Mouse (Mus musculus): ENCODE data around the gene Brinp2. TPM values are rescaled to one million over a fixed set of nuclear protein-coding genes. Genes with fewer than 3 reads are reported as not detected.

The Brinp2 gene
- polyA plus RNA-seq, 1 experiment from 2014 or later, result 2.7 TPM

DNA sequence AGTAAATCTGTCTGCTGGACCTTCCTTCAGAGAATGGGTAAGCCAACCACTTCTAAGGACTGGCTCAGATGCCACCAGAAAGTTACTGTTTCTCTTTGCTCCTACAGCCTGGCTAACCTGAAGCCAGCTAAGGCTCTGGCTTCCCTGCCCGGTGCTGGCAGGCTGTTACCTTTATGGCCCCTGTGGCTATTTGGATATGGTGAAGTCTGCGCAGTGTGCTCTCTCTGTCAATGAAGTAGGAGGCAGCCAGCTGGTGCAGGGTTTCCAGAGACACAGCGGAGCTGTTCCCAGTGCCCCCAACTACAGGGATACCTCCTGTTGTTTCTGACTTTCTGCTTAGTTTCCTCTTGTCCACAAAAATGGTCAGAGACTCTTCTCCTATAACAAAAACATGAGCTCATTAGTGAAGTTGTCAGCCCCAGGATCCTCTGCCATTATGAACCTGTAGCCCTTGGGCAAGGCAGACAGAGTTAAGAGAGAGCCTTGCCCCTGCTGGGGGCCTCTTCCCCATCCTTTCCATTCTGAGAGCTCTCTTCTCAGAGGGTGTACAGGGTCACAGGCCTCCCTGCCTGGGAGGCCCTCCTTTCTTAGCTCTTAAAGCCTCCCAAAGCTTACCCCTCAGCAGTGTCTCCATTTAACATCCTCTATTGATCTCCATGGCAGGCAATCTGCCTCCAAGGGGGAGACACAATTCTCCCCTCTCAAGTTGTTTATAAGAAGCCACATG, 89.7 kb downstream of the Brinp2 start:
- WGBS, result 53% methylated on average over 3 of the region's 3 CpGs
- Histone ChIP-seq H3K9ac (ENCODE audit: low read depth, low read length) (no peak overlapping the region), H3K4me2 (replicated peaks; ENCODE audit: low read depth, low read length) (no peak overlapping the region), H3K9me3 (ENCODE audit: control insufficient read depth, low read length) (no peaks in the 10 kb centered on the region), H3K4me3 (ENCODE audit: low read depth, low read length) (no peak overlapping the region), H3K4me1 (replicated peaks; ENCODE audit: control insufficient read depth, insufficient read depth, low read length) (peaks cover 4% of the 10 kb centered on the region; the same call in 1 of the 2 replicates), H3K27ac (ENCODE audit: low read depth, low read length) (peak overlapping the region; percentile 40), H3K36me3 (ENCODE audit: control insufficient read depth, insufficient read depth, low read length) (no peaks in the 10 kb centered on the region), H3K27me3 (ENCODE audit: control insufficient read depth, insufficient read depth, low read length) (no peaks in the 10 kb centered on the region)
- ATAC-seq (ENCODE audit: low FRiP score) (peak; percentile 87), DNase-seq (ENCODE audit: low spot score) (peak; percentile 21)

DNA sequence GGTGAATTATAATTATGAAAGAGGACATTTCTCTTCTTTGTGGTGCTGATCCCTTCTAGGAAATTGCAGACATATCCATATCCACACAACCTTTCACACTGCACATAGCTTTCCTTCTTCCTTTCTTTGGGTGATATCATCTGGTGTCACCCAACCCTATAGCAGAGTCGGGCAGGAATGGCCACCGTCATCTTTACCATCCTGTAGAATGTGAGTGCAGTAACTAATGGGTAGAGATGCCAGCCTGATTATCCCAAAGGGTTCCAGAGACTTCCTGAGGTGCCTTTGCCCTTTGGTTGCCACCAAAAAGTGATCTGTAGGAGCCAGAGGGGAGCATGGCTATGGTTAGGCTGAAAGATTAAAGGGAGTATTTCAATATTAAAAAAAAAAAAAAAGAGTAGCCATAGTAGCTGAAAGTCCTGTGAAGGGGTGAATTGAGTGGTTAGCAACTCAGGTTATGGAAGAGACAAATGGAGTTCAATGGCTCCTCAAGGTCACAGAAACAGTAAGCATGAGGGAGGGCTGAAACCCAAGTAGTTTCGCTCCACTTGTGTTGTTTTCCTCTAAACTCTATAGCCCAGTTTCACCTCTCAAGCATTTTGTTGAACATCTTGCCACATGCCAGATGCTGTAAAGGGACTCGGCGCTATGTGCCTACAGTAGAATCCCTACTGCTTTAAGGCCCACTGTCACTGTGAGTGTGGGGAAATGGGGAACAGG, 96.5 kb downstream of the Brinp2 start:
- DNase-seq (ENCODE audit: low spot score) (no peak), ATAC-seq (ENCODE audit: low FRiP score) (no peak)
- 92% methylated on average over 5 of the region's 5 CpGs for WGBS
- H3K27ac ChIP-seq (ENCODE audit: low read depth, low read length), result no peak overlapping the region
- H3K4me1 ChIP-seq (replicated peaks; ENCODE audit: control insufficient read depth, insufficient read depth, low read length), result no peaks in the 10 kb centered on the region
- no peaks in the 10 kb centered on the region for H3K9me3 ChIP-seq (ENCODE audit: control insufficient read depth, low read length)
- no peak overlapping the region for H3K4me2 ChIP-seq (replicated peaks; ENCODE audit: low read depth, low read length)
- no peak overlapping the region for H3K9ac ChIP-seq (ENCODE audit: low read depth, low read length)
- H3K4me3 ChIP-seq (ENCODE audit: low read depth, low read length), result no peak overlapping the region
- H3K36me3 ChIP-seq (ENCODE audit: control insufficient read depth, insufficient read depth, low read length), result no peaks in the 10 kb centered on the region
- no peaks in the 10 kb centered on the region for H3K27me3 ChIP-seq (ENCODE audit: control insufficient read depth, insufficient read depth, low read length)

DNA sequence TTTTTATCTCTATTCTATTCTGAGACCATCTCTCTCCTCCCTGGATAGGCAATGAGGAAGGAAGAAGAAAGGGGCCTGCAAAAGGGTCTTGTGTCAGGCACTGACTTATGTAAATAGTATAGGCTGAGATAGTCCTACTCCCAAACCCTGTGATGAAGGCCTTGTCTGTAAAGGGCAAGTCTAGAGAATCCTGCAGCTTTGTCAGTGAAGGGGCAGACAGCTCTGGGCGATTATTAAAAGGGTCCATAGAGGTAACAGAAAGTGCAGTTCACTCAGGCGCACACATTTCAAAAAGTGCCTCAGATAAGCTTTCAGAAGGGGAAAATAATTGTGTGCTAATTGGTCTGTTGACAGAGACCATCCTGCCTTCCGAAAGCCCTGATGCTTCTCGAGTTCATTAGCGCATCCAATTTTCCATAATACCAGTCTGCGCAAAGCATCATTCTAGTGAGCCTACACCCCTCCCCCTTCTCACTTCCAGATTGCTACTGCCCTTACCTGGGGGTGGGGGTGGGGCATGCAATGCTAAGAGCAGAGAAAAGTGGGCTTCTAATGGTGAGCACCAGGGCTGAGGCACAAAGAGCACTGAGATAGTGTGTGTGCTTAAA, 97.3 kb downstream of the Brinp2 start:
- Histone ChIP-seq H3K27me3 (ENCODE audit: control insufficient read depth, insufficient read depth, low read length) (no peaks in the 10 kb centered on the region), H3K4me1 (replicated peaks; ENCODE audit: control insufficient read depth, insufficient read depth, low read length) (no peaks in the 10 kb centered on the region), H3K4me3 (ENCODE audit: low read depth, low read length) (no peak overlapping the region), H3K36me3 (ENCODE audit: control insufficient read depth, insufficient read depth, low read length) (no peaks in the 10 kb centered on the region), H3K9ac (ENCODE audit: low read depth, low read length) (no peak overlapping the region), H3K27ac (ENCODE audit: low read depth, low read length) (no peak overlapping the region), H3K4me2 (replicated peaks; ENCODE audit: low read depth, low read length) (no peak overlapping the region), H3K9me3 (ENCODE audit: control insufficient read depth, low read length) (no peaks in the 10 kb centered on the region)
- no peak for DNase-seq (ENCODE audit: low spot score)
- 83% methylated on average over 6 of the region's 6 CpGs for WGBS
- no peak for ATAC-seq (ENCODE audit: low FRiP score)

DNA sequence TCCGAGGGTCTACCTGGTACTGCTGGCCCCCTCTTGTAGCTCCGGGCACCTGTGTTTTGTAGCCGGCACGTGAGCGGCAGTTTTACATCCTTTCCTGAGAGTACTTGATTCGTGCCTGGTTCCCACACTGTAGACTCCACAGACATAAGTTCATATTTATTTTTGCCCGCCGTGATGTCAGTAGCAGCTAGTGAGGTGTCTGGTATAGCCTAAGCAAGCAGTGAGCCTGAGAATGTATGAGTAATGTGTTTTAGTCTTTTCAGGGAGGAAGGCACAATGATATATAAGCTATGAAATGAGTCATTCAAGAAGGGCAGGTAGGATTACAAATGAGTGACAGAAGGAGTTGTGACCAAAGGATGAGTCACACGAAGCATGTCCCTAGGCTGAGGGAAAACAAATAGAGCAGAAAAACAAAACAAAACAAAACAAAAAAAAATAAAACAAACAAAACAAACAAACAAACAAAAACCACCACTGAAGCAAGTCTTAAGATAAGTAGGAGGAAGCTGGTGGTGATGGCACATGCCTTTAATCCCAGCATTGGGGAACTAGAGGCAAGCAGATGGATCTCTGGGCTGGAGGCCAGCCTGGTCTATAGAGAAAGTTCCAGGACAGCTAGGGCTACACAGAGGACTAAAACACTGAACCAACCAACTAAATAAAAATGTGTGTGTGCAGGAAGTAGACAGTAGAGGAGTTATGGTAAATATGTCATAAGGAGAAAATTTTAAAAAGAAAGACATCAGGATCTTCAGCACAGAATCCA, 100.0 kb downstream of the Brinp2 start:
- no peak for DNase-seq (ENCODE audit: low spot score)
- H3K27me3 ChIP-seq (ENCODE audit: control insufficient read depth, insufficient read depth, low read length), result no peaks in the 10 kb centered on the region
- H3K4me2 ChIP-seq (replicated peaks; ENCODE audit: low read depth, low read length), result no peak overlapping the region
- no peak for ATAC-seq (ENCODE audit: low FRiP score)
- no peak overlapping the region for H3K27ac ChIP-seq (ENCODE audit: low read depth, low read length)
- H3K36me3 ChIP-seq (ENCODE audit: control insufficient read depth, insufficient read depth, low read length), result no peaks in the 10 kb centered on the region
- 90% methylated on average over 9 of the region's 9 CpGs for WGBS
- H3K4me3 ChIP-seq (ENCODE audit: low read depth, low read length), result no peak overlapping the region
- no peaks in the 10 kb centered on the region for H3K4me1 ChIP-seq (replicated peaks; ENCODE audit: control insufficient read depth, insufficient read depth, low read length)
- no peaks in the 10 kb centered on the region for H3K9me3 ChIP-seq (ENCODE audit: control insufficient read depth, low read length)
- no peak overlapping the region for H3K9ac ChIP-seq (ENCODE audit: low read depth, low read length)

DNA sequence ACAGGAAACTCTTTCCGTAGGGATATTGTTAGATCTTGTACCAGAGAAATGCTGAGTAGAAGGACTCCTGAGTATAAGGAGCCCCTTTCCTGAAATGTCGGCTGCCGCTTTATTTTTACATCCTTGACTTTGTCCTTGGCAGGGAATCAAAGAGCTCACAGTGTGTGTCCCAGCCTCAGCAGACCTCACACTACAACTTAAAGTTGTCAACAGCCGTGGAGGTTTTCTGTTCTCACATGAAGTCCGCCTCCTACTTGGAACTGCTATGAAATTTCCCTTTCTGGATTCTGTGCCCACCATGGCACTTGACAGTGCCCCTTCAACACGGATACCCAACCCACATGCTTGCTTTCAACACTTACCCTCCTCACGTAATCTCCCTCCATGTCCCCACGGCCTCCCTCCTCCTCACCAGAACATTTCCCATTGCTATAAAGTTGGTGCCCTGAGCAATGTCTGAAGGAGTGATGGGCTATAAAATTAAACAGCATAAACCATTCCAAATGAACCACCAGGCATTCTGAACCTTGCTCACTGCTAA, 103.4 kb downstream of the Brinp2 start:
- ATAC-seq (ENCODE audit: low FRiP score), result no peak
- H3K9ac ChIP-seq (ENCODE audit: low read depth, low read length), result no peak overlapping the region
- H3K27me3 ChIP-seq (ENCODE audit: control insufficient read depth, insufficient read depth, low read length), result no peaks in the 10 kb centered on the region
- H3K27ac ChIP-seq (ENCODE audit: low read depth, low read length), result no peak overlapping the region
- no peaks in the 10 kb centered on the region for H3K4me1 ChIP-seq (replicated peaks; ENCODE audit: control insufficient read depth, insufficient read depth, low read length)
- H3K36me3 ChIP-seq (ENCODE audit: control insufficient read depth, insufficient read depth, low read length), result no peaks in the 10 kb centered on the region
- H3K4me2 ChIP-seq (replicated peaks; ENCODE audit: low read depth, low read length), result no peak overlapping the region
- 86% methylated on average over 8 of the region's 8 CpGs for WGBS
- no peaks in the 10 kb centered on the region for H3K9me3 ChIP-seq (ENCODE audit: control insufficient read depth, low read length)
- H3K4me3 ChIP-seq (ENCODE audit: low read depth, low read length), result no peak overlapping the region
- no peak for DNase-seq (ENCODE audit: low spot score)

DNA sequence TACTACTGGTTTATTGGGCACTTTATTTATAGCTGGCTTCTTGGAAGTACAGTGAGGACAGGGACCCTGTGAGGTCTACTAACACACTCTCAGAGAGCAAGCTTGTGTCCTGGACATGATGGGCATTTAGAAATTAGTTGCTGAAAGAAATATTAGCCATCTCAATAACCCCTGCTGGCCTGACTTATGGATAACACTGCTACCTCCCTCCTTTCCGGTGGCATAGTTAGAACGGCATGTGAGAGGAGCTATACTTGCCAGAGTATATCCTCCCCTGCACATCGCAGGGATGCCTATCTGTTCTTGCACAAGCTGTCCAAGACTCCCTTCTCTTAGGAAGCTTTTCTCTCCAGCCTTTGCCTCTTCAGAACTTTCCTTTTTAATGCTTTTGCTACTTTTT, 107.9 kb downstream of the Brinp2 start:
- no peak overlapping the region for H3K4me3 ChIP-seq (ENCODE audit: low read depth, low read length)
- H3K9ac ChIP-seq (ENCODE audit: low read depth, low read length), result no peak overlapping the region
- DNase-seq (ENCODE audit: low spot score) (no peak), ATAC-seq (ENCODE audit: low FRiP score) (no peak)
- H3K27ac ChIP-seq (ENCODE audit: low read depth, low read length), result no peak overlapping the region
- H3K9me3 ChIP-seq (ENCODE audit: control insufficient read depth, low read length), result no peaks in the 10 kb centered on the region
- no peaks in the 10 kb centered on the region for H3K4me1 ChIP-seq (replicated peaks; ENCODE audit: control insufficient read depth, insufficient read depth, low read length)
- WGBS, result 94% methylated on average over 3 of the region's 3 CpGs
- no peak overlapping the region for H3K4me2 ChIP-seq (replicated peaks; ENCODE audit: low read depth, low read length)
- H3K27me3 ChIP-seq (ENCODE audit: control insufficient read depth, insufficient read depth, low read length), result no peaks in the 10 kb centered on the region
- no peaks in the 10 kb centered on the region for H3K36me3 ChIP-seq (ENCODE audit: control insufficient read depth, insufficient read depth, low read length)

DNA sequence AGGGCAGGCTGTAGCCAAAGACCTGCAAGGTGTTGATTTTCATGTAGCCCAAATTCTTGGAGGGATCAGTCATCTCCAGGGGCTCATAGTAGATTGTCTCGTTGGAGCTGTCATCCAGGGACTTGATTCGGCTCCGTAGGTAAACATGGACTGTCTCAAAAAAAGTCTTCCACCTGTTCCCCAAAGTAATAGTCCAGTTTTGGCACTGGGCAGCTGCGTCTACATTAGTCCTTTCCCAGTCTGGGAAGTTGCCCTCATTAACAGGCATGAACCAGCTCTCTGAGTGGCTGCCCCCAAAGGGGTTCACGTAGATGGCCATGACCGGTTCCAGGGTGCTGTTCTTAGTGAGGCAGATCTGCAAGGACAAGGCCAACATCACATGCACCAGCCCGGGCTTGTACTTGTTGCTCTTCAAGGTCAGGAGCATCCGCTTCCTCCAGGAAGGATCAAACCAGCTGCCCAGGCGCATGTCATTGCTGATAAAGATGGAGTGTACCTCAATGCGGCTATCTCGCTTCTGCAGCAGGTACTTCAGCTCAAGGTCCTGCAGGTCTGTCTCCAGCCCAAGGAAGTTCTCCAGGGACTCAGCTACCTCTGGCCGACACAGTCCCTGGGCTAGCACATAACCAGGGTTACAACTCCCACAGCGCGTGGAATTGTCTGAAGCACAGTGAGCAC, 109.5 kb downstream of the Brinp2 start:
- no peak overlapping the region for H3K4me2 ChIP-seq (replicated peaks; ENCODE audit: low read depth, low read length)
- no peak overlapping the region for H3K27ac ChIP-seq (ENCODE audit: low read depth, low read length)
- H3K9ac ChIP-seq (ENCODE audit: low read depth, low read length), result no peak overlapping the region
- H3K4me3 ChIP-seq (ENCODE audit: low read depth, low read length), result no peak overlapping the region
- H3K4me1 ChIP-seq (replicated peaks; ENCODE audit: control insufficient read depth, insufficient read depth, low read length), result no peaks in the 10 kb centered on the region
- no peak for ATAC-seq (ENCODE audit: low FRiP score)
- no peaks in the 10 kb centered on the region for H3K27me3 ChIP-seq (ENCODE audit: control insufficient read depth, insufficient read depth, low read length)
- H3K9me3 ChIP-seq (ENCODE audit: control insufficient read depth, low read length), result no peaks in the 10 kb centered on the region
- H3K36me3 ChIP-seq (ENCODE audit: control insufficient read depth, insufficient read depth, low read length), result no peaks in the 10 kb centered on the region
- DNase-seq (ENCODE audit: low spot score), result no peak
- WGBS, result 95% methylated on average over 14 of the region's 14 CpGs

DNA sequence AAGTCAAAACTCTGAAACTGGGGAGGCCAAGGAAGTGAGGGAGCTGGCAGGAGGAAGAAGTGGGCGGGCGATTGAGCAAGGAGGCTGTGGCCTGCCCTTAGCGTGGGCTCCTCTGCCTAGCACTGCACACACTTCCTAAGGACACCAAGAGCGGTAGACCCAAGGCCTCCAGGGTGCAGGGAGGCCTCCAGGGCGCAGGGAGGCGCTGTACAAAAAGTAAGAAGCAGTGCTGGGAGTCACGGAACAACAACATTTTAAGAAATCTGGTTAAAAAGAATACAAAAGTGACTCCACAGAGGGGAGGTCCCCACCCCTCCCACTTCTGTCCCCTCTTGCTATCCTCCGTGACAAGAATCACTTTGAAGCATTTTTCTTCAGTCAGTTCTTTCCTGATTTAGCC, 110.6 kb downstream of the Brinp2 start:
- H3K4me3 ChIP-seq (ENCODE audit: low read depth, low read length), result no peak overlapping the region
- H3K4me2 ChIP-seq (replicated peaks; ENCODE audit: low read depth, low read length), result no peak overlapping the region
- H3K9ac ChIP-seq (ENCODE audit: low read depth, low read length), result no peak overlapping the region
- WGBS, result 78% methylated on average over 8 of the region's 8 CpGs
- no peaks in the 10 kb centered on the region for H3K27me3 ChIP-seq (ENCODE audit: control insufficient read depth, insufficient read depth, low read length)
- H3K9me3 ChIP-seq (ENCODE audit: control insufficient read depth, low read length), result no peaks in the 10 kb centered on the region
- ATAC-seq (ENCODE audit: low FRiP score) (no peak), DNase-seq (ENCODE audit: low spot score) (no peak)
- H3K4me1 ChIP-seq (replicated peaks; ENCODE audit: control insufficient read depth, insufficient read depth, low read length), result no peaks in the 10 kb centered on the region
- H3K36me3 ChIP-seq (ENCODE audit: control insufficient read depth, insufficient read depth, low read length), result no peaks in the 10 kb centered on the region
- no peak overlapping the region for H3K27ac ChIP-seq (ENCODE audit: low read depth, low read length)
